Mouse (Mus musculus) embryo, embryonic 11 days (tissue): ENCODE measurements around the gene Rxfp4.
"Not testable (repeated sequence)": the region's sequence is repeated elsewhere in the genome, so short reads cannot be mapped to it uniquely, and the experiment has no call there.

Experiments used
- DNase-seq: peaks from one replicate; pipeline ENCODE4 v3.0.0-alpha.2; 2015

Gene Rxfp4

DNA sequence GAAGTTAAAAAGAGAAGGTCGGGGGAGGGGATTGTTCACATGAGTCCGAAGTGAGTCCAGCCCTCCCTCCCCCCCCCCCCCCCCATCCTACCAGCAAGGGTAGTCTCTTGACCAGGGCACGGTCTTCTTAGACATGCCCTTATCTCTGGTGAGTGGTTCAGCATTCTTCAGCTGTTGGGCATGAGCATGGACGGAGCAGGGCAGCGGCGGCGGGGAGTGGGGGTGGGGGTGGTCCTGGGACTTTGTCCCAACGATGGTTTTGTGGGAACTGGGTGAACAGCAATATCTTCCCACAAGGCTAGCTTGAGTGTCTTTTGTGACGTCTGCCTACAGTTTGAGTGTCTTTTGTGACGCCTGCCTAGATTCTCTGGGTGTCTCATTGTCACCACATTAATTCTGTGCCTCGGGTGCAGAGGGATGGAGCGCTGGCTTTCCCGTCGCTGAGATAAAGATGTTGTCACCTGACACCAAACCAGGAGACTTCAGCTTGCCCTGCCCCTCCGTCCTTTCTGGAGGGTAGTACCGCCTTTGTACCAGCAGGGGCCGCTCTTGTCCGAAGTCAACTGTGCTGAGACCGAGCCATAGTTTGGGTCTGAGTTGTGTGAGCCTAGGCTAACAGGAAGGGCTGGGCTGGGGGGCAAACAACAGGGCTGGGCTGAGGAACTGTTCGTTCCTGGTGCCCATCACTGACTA lies 45.7 kb downstream of the Rxfp4 start:
- peak; percentile 90 for DNase-seq

DNA sequence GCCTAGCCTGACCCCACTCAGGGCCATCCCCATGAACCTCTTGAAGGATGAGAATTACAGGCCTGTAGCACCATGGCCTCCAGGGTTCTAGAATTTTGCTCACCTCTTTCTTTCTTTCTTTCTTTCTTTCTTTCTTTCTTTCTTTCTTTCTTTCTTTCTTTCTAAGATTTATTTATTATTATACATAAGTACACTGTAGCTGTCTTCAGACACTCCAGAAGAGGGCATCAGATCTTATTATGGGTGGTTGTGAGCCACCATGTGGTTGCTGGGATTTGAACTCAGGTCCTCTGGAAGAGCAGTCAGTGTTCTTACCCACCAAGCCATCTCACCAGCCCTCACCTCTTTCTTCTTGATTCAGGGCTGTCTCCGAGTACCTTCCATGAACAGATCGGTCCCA lies 47.3 kb downstream of the Rxfp4 start, which contains the start of gene Arhgef2:
Gene Arhgef2, plus strand, starts transcription at position 301 of the 400 bp plus-strand sequence.
- DNase-seq, result not testable (repeated sequence)

DNA sequence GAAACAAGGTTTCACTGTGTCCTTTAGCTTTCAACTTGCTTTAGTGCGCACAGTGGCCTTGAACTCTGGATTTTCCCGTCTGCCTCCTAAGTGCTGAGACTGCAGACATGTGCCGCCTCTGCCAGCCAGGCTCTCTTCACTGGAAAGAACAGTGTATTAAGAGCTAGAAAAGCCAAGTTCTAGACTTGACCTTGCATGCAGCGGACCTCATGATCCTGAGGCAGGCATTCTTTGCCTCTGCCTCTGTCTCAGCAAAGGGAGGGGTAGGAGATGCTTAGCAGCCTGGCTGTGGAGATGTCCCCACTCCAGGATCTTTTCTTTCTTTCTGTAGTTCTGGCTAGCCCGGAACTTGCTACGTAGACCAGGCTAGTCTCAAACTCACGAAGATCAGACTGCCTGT lies 48.1 kb downstream of the Rxfp4 start:
- DNase-seq, result no peak

DNA sequence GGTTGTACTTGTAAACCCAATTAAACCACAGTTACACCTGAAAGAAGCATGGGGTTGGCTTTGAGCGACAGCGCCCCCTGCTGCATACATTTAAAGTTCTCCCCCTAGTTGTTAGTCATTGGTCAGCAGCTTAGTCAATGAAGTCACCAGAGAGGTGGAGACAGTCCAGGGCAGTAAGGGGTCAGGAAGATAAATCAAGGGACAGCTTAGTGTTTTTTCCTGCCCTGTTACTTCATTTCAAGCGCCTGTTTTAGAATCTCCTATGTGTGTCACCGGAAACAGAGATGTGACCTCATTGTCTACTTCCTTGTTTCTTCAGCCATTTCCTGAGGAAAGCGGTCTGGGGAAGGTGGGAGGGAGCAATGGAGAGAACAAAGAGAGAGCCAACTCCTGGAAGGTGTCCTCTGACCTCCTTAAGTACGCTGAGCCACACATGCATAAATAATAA lies 49.2 kb downstream of the Rxfp4 start:
- peak; percentile 65 for DNase-seq

DNA sequence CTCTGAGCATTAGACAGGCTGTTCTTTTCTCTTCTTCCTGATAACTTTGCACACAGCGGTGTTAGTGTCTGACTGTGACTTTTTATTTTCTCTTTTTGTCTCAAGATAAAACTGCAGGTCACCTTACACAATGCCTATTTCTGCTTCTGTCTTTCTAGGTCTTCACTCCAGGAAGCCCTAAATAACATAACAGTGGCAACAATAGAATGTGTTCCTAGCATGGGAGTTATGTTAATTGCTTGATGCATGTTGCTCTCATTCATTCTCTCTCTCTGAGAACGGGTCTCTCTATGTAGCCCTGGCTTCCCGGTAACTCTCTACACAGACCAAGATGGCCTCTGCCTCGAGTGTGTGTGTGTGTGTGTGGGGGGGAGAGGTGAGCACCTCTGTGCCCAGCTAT lies 50.5 kb downstream of the Rxfp4 start:
- no peak for DNase-seq
